Mouse (Mus musculus) kidney, postnatal 25 days (tissue): Measurements from ENCODE around the gene Glt1d1.
"Not testable (repeated sequence)": the region's sequence is repeated elsewhere in the genome, so short reads cannot be mapped to it uniquely, and the experiment has no call there.

Experiments
- DNase-seq, 2 experiments: peaks; one replicate each; pipeline ENCODE4 v3.0.0; 2021; ENCODE audit warnings: mixed read lengths in 2 of 2

The Glt1d1 gene

GRCm38 (mm10) chr5:127700156-127700555 lies 68.1 kb downstream of the Glt1d1 start:
- no peak for DNase-seq

GRCm38 (mm10) chr5:127703609-127704180 lies 71.6 kb downstream of the Glt1d1 start:
- no peak for DNase-seq

GRCm38 (mm10) chr5:127705225-127705624 lies 73.2 kb downstream of the Glt1d1 start:
- no peak for DNase-seq

GRCm38 (mm10) chr5:127705976-127706375 lies 73.9 kb downstream of the Glt1d1 start:
- no peak for DNase-seq

- no peak for DNase-seq
These were observed 76.1 kb downstream of the Glt1d1 start for GRCm38 (mm10) chr5:127708143-127708542.

GRCm38 (mm10) chr5:127714783-127715704 lies 83.0 kb downstream of the Glt1d1 start:
- DNase-seq, result no peak

- peak; percentile 60 to 67 for DNase-seq
These were observed 88.7 kb downstream of the Glt1d1 start for GRCm38 (mm10) chr5:127720591-127721379.

- DNase-seq, result not testable (repeated sequence)
These were observed 90.1 kb downstream of the Glt1d1 start for GRCm38 (mm10) chr5:127722171-127722570.

- DNase-seq, result no peak
These were observed 98.3 kb downstream of the Glt1d1 start for GRCm38 (mm10) chr5:127730351-127730750.

GRCm38 (mm10) chr5:127741331-127741730 lies 109.3 kb downstream of the Glt1d1 start:
- DNase-seq, result no peak

GRCm38 (mm10) chr5:127749540-127749939 lies 117.5 kb downstream of the Glt1d1 start:
- not testable (repeated sequence) for DNase-seq

GRCm38 (mm10) chr5:127751262-127751975 lies 119.4 kb downstream of the Glt1d1 start:
- no peak for DNase-seq

- DNase-seq, result no peak
These were observed 123.5 kb downstream of the Glt1d1 start for GRCm38 (mm10) chr5:127755594-127755993.

- DNase-seq, result no peak
These were observed 123.9 kb downstream of the Glt1d1 start for GRCm38 (mm10) chr5:127756011-127756410.

- DNase-seq, result no peak
These were observed 124.8 kb downstream of the Glt1d1 start for GRCm38 (mm10) chr5:127756671-127757423.

- DNase-seq, result no peak
These were observed 126.5 kb downstream of the Glt1d1 start for GRCm38 (mm10) chr5:127758576-127758975.
